25 mouse cellular contexts compared by ENCODE assay signal in the genomic region with DNA sequence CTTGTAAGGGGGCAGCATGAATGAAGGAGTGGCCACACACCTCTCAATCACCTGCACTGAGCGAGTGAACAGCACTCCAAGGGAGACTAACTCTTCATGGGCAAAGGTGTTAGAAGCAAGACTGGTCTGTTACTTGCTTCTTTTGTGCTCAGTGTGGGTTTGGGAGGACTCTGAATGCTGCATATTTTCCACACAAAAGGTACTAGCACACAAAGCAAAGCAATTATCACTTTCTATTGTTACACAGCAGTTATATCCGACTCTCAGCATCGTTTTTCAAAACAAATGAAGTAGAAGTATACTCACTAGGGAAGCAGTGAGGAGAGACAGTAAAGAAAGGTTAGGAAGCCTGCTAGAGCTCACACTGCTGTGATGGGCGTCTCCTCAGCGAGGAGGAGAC.
"Had no signal": no experiment of that assay in that cellular context is flagged by ENCODE, and none has a peak within 500 bp of the region (broad histone marks: within the 10 kb centered on the region; RNA-seq: fewer than 3 reads in every experiment).

No protein-coding gene starts in this region.

- DNase-seq: cerebellum, adult 9-10 months; cerebellum, adult 9-11 months; cerebellum, postnatal 10 days; cerebellum, postnatal 14 days; cerebellum, postnatal 25 days; cerebellum, postnatal 36 days; embryo, embryonic 11 days; gastrocnemius, adult 2 months; gastrocnemius, postnatal 10 days; gastrocnemius, postnatal 14 days; gastrocnemius, postnatal 25 days; gastrocnemius, postnatal 36 days; heart, adult 18-20 months; heart, adult 2 months had no signal

- H3K4me1 ChIP-seq: embryonic facial prominence, embryonic 13.5 days; embryonic facial prominence, embryonic 15.5 days; forebrain, embryonic 10.5 days; forebrain, embryonic 12.5 days; forebrain, embryonic 13.5 days; forebrain, embryonic 15.5 days had no signal

- H3K9ac ChIP-seq: embryonic facial prominence, embryonic 12.5 days; embryonic facial prominence, embryonic 13.5 days; embryonic facial prominence, embryonic 15.5 days; forebrain, embryonic 12.5 days; forebrain, embryonic 13.5 days; forebrain, embryonic 15.5 days had no signal

- ATAC-seq: forebrain, embryonic 13.5 days; forebrain, embryonic 14.5 days; forebrain, embryonic 15.5 days had no signal

- H3K9me3 ChIP-seq: embryonic facial prominence, embryonic 10.5 days; embryonic facial prominence, embryonic 12.5 days; embryonic facial prominence, embryonic 13.5 days; embryonic facial prominence, embryonic 15.5 days; forebrain, embryonic 13.5 days; forebrain, embryonic 15.5 days; heart, embryonic 10.5 days had no signal

- H3K27ac ChIP-seq: embryonic facial prominence, embryonic 10.5 days; embryonic facial prominence, embryonic 12.5 days; embryonic facial prominence, embryonic 13.5 days; embryonic facial prominence, embryonic 15.5 days; forebrain, embryonic 10.5 days; forebrain, embryonic 12.5 days; forebrain, embryonic 13.5 days; forebrain, embryonic 15.5 days; gastrocnemius, adult 2 months; heart, adult 2 months; heart, embryonic 10.5 days had no signal

- H3K27me3 ChIP-seq: embryonic facial prominence, embryonic 12.5 days; embryonic facial prominence, embryonic 13.5 days; embryonic facial prominence, embryonic 15.5 days; forebrain, embryonic 12.5 days; forebrain, embryonic 13.5 days; forebrain, embryonic 15.5 days had no signal

- H3K4me3 ChIP-seq: embryonic facial prominence, embryonic 10.5 days; embryonic facial prominence, embryonic 12.5 days; embryonic facial prominence, embryonic 13.5 days; embryonic facial prominence, embryonic 15.5 days; erythroblast, embryonic 14.5 days; forebrain, embryonic 10.5 days; forebrain, embryonic 12.5 days; forebrain, embryonic 13.5 days; forebrain, embryonic 15.5 days; gastrocnemius, adult 2 months; heart, adult 2 months; heart, embryonic 10.5 days had no signal

- H3K4me2 ChIP-seq: embryonic facial prominence, embryonic 12.5 days; embryonic facial prominence, embryonic 13.5 days; embryonic facial prominence, embryonic 15.5 days; forebrain, embryonic 12.5 days; forebrain, embryonic 13.5 days; forebrain, embryonic 15.5 days had no signal
